Mouse (Mus musculus): Measurements from ENCODE around the gene Zer1. TPM values are rescaled to one million over a fixed set of nuclear protein-coding genes. Genes with fewer than 3 reads are reported as not detected.

The Zer1 gene
- polyA plus RNA-seq, 1 experiment from 2014 or later = 8.4 TPM

DNA sequence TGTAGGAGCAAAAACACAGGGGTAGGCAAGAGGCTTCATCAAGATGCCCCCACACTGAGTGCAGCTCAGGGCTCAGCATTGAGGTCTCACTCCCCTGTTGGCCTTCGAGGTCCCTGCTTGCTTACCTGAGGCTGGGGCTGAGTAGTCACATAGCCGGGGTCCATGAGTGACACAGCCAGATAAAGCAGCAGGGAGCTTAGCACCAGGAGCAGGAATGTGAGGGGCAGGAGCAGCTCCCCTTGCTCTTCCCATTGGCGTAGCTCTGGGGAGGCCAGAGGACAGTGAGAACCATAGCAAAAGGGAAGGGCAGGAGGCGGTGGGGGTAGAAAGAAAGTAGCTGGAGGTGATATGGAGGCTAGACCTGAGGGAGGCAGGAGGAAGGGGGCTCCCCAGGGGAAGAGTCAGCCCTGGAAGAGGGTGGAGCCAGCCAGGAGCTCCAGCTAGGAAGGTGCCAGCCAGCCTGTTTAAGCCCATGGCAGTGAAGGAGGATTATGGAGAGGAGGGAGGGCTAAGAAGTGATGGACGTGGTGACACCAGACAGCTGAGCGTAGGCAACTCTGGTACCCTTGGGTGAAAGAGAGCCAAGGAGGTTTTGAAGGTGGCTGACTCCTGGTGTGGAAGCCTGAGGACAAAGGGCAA lies 32.0 kb downstream of the Zer1 start:
- Histone ChIP-seq H3K9ac (ENCODE audit: low read length) (peak overlapping the region; percentile 72; the same call in 1 of the 2 replicates), H3K36me3 (ENCODE audit: control insufficient read depth, insufficient read depth, low read length) (peaks cover 16% of the 10 kb centered on the region; the same call in 1 of the 2 replicates), H3K4me1 (ENCODE audit: control insufficient read depth, insufficient read depth, low read length) (peaks cover 8% of the 10 kb centered on the region), H3K27ac (ENCODE audit: low read depth, low read length) (no peak overlapping the region), H3K27me3 (replicated peaks; ENCODE audit: control insufficient read depth, insufficient read depth, low read length) (no peaks in the 10 kb centered on the region), H3K4me3 (ENCODE audit: low read depth, low read length) (peak overlapping the region; percentile 56), H3K4me2 (ENCODE audit: low read length) (peak overlapping the region; percentile 75), H3K9me3 (replicated peaks; ENCODE audit: control insufficient read depth, low read length) (no peaks in the 10 kb centered on the region)
- ATAC-seq = no peak
- WGBS = 49% methylated on average over 6 of the region's 6 CpGs
- DNase-seq (ENCODE audit: low spot score) = no peak

DNA sequence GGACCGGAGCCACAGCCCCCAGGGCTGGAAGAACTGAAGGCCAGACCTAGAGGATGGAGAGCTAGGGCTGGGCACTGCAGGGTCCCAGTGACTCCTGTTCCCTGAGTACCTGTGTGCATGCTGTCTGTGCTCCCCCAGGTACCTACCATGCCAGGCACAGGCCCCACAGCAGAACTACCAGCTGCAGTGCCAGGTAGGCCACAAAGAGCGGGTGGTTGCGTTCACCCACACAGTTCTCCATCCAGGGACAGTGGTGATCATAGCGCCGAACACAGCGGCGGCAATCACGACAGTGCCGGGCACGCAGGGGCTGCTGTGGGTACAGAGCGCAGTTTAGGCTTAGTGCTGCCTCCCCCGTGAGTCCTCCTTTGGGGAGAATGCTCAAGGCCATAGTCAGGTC lies 32.9 kb downstream of the Zer1 start:
- 0 out of 2 replicates have a peak, but pooled peaks cover 8% of the 10 kb centered on the region for H3K36me3 ChIP-seq (ENCODE audit: control insufficient read depth, insufficient read depth, low read length)
- no peak overlapping the region for H3K9ac ChIP-seq (ENCODE audit: low read length)
- no peaks in the 10 kb centered on the region for H3K9me3 ChIP-seq (replicated peaks; ENCODE audit: control insufficient read depth, low read length)
- no peak overlapping the region for H3K4me2 ChIP-seq (ENCODE audit: low read length)
- DNase-seq (ENCODE audit: low spot score) (no peak), ATAC-seq (no peak)
- H3K4me3 ChIP-seq (ENCODE audit: low read depth, low read length) = no peak overlapping the region
- no peaks in the 10 kb centered on the region for H3K27me3 ChIP-seq (replicated peaks; ENCODE audit: control insufficient read depth, insufficient read depth, low read length)
- 93% methylated on average over 12 of the region's 12 CpGs for WGBS
- H3K4me1 ChIP-seq (ENCODE audit: control insufficient read depth, insufficient read depth, low read length) = peaks cover 8% of the 10 kb centered on the region
- no peak overlapping the region for H3K27ac ChIP-seq (ENCODE audit: low read depth, low read length)

DNA sequence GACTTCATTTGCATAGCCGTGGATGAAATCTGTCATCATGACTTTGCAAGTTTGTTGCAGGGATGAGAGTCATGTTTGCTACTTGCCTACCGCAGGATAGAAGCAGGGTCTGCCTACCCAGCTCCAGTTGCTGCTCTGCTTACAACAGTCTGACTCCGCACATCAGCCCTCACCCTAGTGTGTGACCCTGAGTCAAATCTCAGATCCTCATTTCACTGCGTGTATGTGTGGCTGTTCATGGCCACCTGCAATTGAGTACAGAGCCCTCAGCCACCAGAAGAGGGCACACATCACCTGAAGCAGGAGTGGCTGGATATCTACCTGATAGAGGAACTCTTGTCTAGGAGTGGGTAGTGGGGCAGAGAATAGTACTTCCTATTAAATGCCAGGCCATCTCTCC lies 37.1 kb downstream of the Zer1 start:
- 0 out of 2 replicates have a peak, but pooled peaks cover 8% of the 10 kb centered on the region for H3K36me3 ChIP-seq (ENCODE audit: control insufficient read depth, insufficient read depth, low read length)
- no peaks in the 10 kb centered on the region for H3K27me3 ChIP-seq (replicated peaks; ENCODE audit: control insufficient read depth, insufficient read depth, low read length)
- no peak overlapping the region for H3K4me2 ChIP-seq (ENCODE audit: low read length)
- no peaks in the 10 kb centered on the region for H3K9me3 ChIP-seq (replicated peaks; ENCODE audit: control insufficient read depth, low read length)
- 94% methylated on average over 4 of the region's 4 CpGs for WGBS
- no peak overlapping the region for H3K4me3 ChIP-seq (ENCODE audit: low read depth, low read length)
- H3K9ac ChIP-seq (ENCODE audit: low read length) = no peak overlapping the region
- no peaks in the 10 kb centered on the region for H3K4me1 ChIP-seq (ENCODE audit: control insufficient read depth, insufficient read depth, low read length)
- no peak for ATAC-seq
- H3K27ac ChIP-seq (ENCODE audit: low read depth, low read length) = no peak overlapping the region
- DNase-seq (ENCODE audit: low spot score) = no peak

DNA sequence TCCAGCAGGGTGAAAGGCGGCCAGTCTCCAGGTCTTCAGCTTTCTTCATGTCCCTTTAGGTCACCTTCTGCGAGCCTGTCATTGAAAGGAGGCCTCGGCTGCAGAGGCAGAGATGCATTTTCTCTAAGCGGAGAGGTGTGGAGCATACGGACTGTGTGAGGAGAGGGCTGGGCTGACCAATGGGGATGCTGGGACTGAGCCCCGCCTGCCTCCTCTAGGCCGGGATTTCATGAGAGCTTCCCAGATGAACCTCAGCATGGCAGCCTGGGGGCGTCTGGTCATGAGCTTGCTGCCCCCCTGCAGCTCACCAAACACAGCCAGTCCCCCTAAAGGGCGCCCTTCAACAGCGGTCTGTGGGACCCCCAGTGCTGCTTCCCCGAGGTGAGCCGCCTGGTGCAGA lies 39.8 kb downstream of the Zer1 start:
- Histone ChIP-seq H3K4me3 (ENCODE audit: low read depth, low read length) (no peak overlapping the region; the same call in 1 of the 2 replicates), H3K9me3 (replicated peaks; ENCODE audit: control insufficient read depth, low read length) (no peaks in the 10 kb centered on the region), H3K4me2 (ENCODE audit: low read length) (peak overlapping the region; percentile 29), H3K9ac (ENCODE audit: low read length) (peak overlapping the region; percentile 2; the same call in 1 of the 2 replicates), H3K27me3 (replicated peaks; ENCODE audit: control insufficient read depth, insufficient read depth, low read length) (no peaks in the 10 kb centered on the region), H3K4me1 (ENCODE audit: control insufficient read depth, insufficient read depth, low read length) (no peaks in the 10 kb centered on the region), H3K36me3 (ENCODE audit: control insufficient read depth, insufficient read depth, low read length) (no peaks in the 10 kb centered on the region), H3K27ac (ENCODE audit: low read depth, low read length) (no peak overlapping the region)
- WGBS = 10% methylated on average over 12 of the region's 12 CpGs
- ATAC-seq (no peak), DNase-seq (ENCODE audit: low spot score) (peak; percentile 16)

DNA sequence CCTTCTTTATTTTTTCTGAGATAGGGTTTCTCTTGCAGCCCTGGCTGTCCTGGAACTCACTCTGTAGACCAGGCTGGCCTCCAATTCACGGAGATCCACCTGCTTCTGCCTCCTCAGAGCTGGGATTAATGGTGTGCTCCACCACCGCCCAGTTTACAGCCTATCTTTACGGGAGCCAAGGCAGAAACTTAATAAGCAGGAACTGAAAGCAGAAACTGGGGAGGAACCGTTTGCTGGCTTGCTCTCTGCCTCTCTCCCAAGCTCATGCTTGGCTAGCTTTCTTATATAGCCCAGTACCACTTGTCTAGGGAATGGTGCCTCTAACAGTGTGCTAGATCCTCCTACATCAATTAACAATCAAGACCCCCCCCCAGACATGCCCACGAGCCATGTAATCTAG lies 40.3 kb downstream of the Zer1 start:
- no peak overlapping the region for H3K4me2 ChIP-seq (ENCODE audit: low read length)
- H3K9ac ChIP-seq (ENCODE audit: low read length) = no peak overlapping the region
- no peaks in the 10 kb centered on the region for H3K27me3 ChIP-seq (replicated peaks; ENCODE audit: control insufficient read depth, insufficient read depth, low read length)
- ATAC-seq (no peak), DNase-seq (ENCODE audit: low spot score) (no peak)
- no peaks in the 10 kb centered on the region for H3K36me3 ChIP-seq (ENCODE audit: control insufficient read depth, insufficient read depth, low read length)
- no peaks in the 10 kb centered on the region for H3K9me3 ChIP-seq (replicated peaks; ENCODE audit: control insufficient read depth, low read length)
- no peak overlapping the region for H3K4me3 ChIP-seq (ENCODE audit: low read depth, low read length)
- no peak overlapping the region for H3K27ac ChIP-seq (ENCODE audit: low read depth, low read length)
- H3K4me1 ChIP-seq (ENCODE audit: control insufficient read depth, insufficient read depth, low read length) = no peaks in the 10 kb centered on the region
- WGBS = 54% methylated on average over 5 of the region's 5 CpGs

DNA sequence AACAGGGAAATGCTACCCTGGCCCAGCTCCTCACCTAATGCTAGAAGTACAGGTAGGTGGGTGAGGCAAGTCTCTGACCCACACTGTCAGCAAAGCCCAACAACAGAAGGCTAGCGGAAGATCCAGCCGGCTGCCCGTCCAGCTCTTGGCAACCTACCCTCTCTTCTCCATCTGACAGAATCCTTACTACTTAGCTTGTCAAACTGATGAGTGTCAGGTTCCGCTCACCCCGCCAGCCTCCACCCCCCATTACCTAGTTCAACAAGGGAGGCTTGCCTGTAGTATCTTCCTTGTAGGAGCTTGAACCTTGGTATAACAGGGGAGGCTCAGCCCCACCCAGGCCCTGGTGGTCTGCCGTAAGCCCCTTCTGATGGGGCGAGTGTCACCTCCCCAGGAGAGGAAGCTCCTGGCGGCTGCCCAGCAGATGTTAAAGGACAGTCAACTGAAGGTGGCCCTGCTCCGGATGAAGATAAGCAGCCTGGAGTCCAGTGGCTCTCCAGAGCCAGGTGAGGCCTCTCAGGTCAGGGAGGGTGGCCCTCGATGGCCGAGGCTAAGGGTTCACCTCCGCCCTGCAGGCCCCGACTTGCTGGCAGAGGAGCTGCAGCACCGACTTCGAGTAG lies 44.1 kb downstream of the Zer1 start:
- WGBS = 93% methylated on average over 15 of the region's 15 CpGs
- H3K4me2 ChIP-seq (ENCODE audit: low read length) = no peak overlapping the region
- no peaks in the 10 kb centered on the region for H3K36me3 ChIP-seq (ENCODE audit: control insufficient read depth, insufficient read depth, low read length)
- DNase-seq (ENCODE audit: low spot score) (no peak), ATAC-seq (no peak)
- H3K27me3 ChIP-seq (replicated peaks; ENCODE audit: control insufficient read depth, insufficient read depth, low read length) = no peaks in the 10 kb centered on the region
- H3K9me3 ChIP-seq (replicated peaks; ENCODE audit: control insufficient read depth, low read length) = no peaks in the 10 kb centered on the region
- no peak overlapping the region for H3K4me3 ChIP-seq (ENCODE audit: low read depth, low read length)
- no peak overlapping the region for H3K9ac ChIP-seq (ENCODE audit: low read length)
- H3K4me1 ChIP-seq (ENCODE audit: control insufficient read depth, insufficient read depth, low read length) = peaks cover 4% of the 10 kb centered on the region; the same call in 1 of the 2 replicates
- H3K27ac ChIP-seq (ENCODE audit: low read depth, low read length) = no peak overlapping the region

DNA sequence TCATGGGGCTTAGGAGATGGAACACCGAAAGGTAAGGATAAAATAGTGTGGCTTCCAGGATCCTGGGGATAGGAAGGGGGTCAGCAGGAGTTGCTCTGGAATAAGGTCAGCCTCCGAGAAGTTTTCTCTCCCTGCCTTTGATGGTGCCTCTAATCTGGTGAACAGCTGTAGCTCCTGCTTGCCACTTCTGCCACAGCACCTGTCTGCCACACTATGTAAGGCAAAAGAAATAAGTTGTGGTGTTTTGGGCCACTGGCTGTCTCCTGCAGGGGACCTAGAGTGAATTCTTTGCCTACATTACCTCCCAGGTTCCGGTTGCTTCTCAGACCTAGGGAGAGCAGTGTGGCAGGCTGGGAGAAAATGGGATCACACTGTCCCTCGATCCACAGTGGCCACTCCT lies 45.6 kb downstream of the Zer1 start:
- Histone ChIP-seq H3K27ac (ENCODE audit: low read depth, low read length) (no peak overlapping the region), H3K4me3 (ENCODE audit: low read depth, low read length) (no peak overlapping the region), H3K36me3 (ENCODE audit: control insufficient read depth, insufficient read depth, low read length) (peaks cover 8% of the 10 kb centered on the region), H3K9ac (ENCODE audit: low read length) (no peak overlapping the region), H3K9me3 (replicated peaks; ENCODE audit: control insufficient read depth, low read length) (no peaks in the 10 kb centered on the region), H3K4me1 (ENCODE audit: control insufficient read depth, insufficient read depth, low read length) (peaks cover 4% of the 10 kb centered on the region; the same call in 1 of the 2 replicates), H3K4me2 (ENCODE audit: low read length) (peak overlapping the region; percentile 96; the same call in 1 of the 2 replicates), H3K27me3 (replicated peaks; ENCODE audit: control insufficient read depth, insufficient read depth, low read length) (no peaks in the 10 kb centered on the region)
- no peak for ATAC-seq
- no peak for DNase-seq (ENCODE audit: low spot score)
- WGBS = 79% methylated on average over 4 of the region's 4 CpGs

DNA sequence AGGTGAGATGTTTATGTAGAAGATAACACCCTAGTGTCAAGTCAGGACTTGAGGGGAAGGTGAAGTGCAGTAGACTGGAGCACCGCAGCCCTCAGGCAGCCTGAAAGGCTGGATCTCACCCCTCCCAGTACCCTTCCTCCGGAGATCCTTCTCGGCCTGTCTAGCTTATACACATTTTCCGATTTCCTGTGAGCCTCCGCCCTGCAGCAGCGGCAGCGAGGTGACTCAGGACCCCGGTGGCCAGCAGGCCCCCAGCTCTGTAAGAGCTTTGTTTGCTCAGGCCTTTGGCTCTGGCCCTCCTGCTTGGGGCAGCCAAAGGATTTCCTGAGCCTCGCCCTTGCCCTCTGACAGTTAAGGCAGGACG lies 46.1 kb downstream of the Zer1 start:
- H3K9ac ChIP-seq (ENCODE audit: low read length) = peak overlapping the region; percentile 58; the same call in 1 of the 2 replicates
- ATAC-seq = no peak
- H3K9me3 ChIP-seq (replicated peaks; ENCODE audit: control insufficient read depth, low read length) = no peaks in the 10 kb centered on the region
- WGBS = 27% methylated on average over 10 of the region's 10 CpGs
- H3K27me3 ChIP-seq (replicated peaks; ENCODE audit: control insufficient read depth, insufficient read depth, low read length) = no peaks in the 10 kb centered on the region
- peak overlapping the region; percentile 46; the same call in 1 of the 2 replicates for H3K4me3 ChIP-seq (ENCODE audit: low read depth, low read length)
- no peak for DNase-seq (ENCODE audit: low spot score)
- peak overlapping the region; percentile 11; the same call in 1 of the 2 replicates for H3K27ac ChIP-seq (ENCODE audit: low read depth, low read length)
- peak overlapping the region; percentile 96 for H3K4me2 ChIP-seq (ENCODE audit: low read length)
- H3K36me3 ChIP-seq (ENCODE audit: control insufficient read depth, insufficient read depth, low read length) = peaks cover 11% of the 10 kb centered on the region
- peaks cover 4% of the 10 kb centered on the region; the same call in 1 of the 2 replicates for H3K4me1 ChIP-seq (ENCODE audit: control insufficient read depth, insufficient read depth, low read length)

All from forebrain, embryonic 14.5 days (tissue).